Mouse (Mus musculus) neural tube, embryonic 13.5 days (tissue): ENCODE data around the gene Dpf3. TPM values are rescaled to one million over a fixed set of nuclear protein-coding genes. Genes with fewer than 3 reads are reported as not detected.

Source experiments
- ATAC-seq: fragments of 200-750 bp; cut with Nextera tagmentation; 2 replicates; pipeline ENCODE4 v1.8.0; 2017; ENCODE audit warnings: low read depth, mild to moderate bottlenecking, moderate TSS enrichment, moderate library complexity
- H3K27ac ChIP-seq: fragments of 300-500 bp; sonication (generic); replicated peaks from 2 replicates; pipeline ENCODE4 v1.5.1; 2015; ENCODE audit warnings: moderate library complexity, mild to moderate bottlenecking, inconsistent platforms
- H3K27me3 ChIP-seq: fragments of 300-500 bp; sonication (generic); 2 replicates; pipeline ENCODE4 v1.6.1; 2015; ENCODE audit warnings: mild to moderate bottlenecking, inconsistent platforms
- H3K36me3 ChIP-seq: fragments of 300-500 bp; sonication (generic); 2 replicates; pipeline ENCODE4 v1.6.1; 2015; ENCODE audit warnings: mild to moderate bottlenecking, inconsistent platforms
- H3K4me1 ChIP-seq: fragments of 300-500 bp; sonication (generic); replicated peaks from 2 replicates; pipeline ENCODE4 v1.6.1; 2015; ENCODE audit warnings: inconsistent platforms
- H3K4me2 ChIP-seq: fragments of 300-500 bp; sonication (generic); 2 replicates; pipeline ENCODE4 v1.6.1; 2015; ENCODE audit warnings: inconsistent platforms, mild to moderate bottlenecking, moderate library complexity
- H3K4me3 ChIP-seq: fragments of 300-500 bp; sonication (generic); 2 replicates; pipeline ENCODE4 v1.5.1; 2015; ENCODE audit warnings: mild to moderate bottlenecking, inconsistent platforms
- H3K9ac ChIP-seq: fragments of 300-500 bp; sonication (generic); 2 replicates; pipeline ENCODE4 v1.6.1; 2015; ENCODE audit warnings: moderate library complexity, mild to moderate bottlenecking, inconsistent platforms
- H3K9me3 ChIP-seq: fragments of 300-500 bp; sonication (generic); 2 replicates; pipeline ENCODE4 v1.6.1; 2016; ENCODE audit warnings: inconsistent platforms
- WGBS: fragments of 180-500 bp; shearing (Covaris S2); methylation state at CpG from one replicate; pipeline ENCODE4 v1.1.7; 2015; 5-methylcytosine and 5-hydroxymethylcytosine counted together
- polyA plus RNA-seq: library from polyadenylated mRNA; unstranded; fragments of >200 nt; fragmentation: Nextera tagmentation; extraction: Ambion mirVana; gene quantifications from 2 replicates; pipeline ENCODE4 v1.2.1, GENCODE M21; 2015

Gene Dpf3
- polyA plus RNA-seq, 1 experiment from 2014 or later, result 21.7 TPM

DNA sequence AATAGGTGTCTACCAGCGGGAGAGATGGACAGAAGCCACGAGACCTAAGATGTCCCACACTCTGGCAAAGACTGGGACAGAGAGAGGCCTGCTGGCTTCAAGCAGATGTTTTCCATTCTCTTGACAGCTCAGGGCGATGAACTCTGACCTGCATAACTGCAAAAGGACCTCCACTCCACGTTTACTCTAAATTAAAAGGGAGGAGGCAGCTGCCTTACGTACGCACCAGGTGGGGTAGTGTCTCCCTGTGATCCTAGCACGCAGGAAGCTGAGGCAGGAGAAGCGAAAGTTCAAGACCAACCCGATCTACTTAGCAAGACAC, 8.4 kb upstream of the Dpf3 start:
- H3K9me3 ChIP-seq, result 0 out of 2 replicates have a peak, but pooled peaks cover 5% of the 10 kb centered on the region
- H3K4me1 ChIP-seq, result no peaks in the 10 kb centered on the region
- no peak overlapping the region for H3K27ac ChIP-seq
- 70% methylated on average over 9 of the region's 9 CpGs for WGBS
- H3K27me3 ChIP-seq, result no peaks in the 10 kb centered on the region; the same call in none of the 2 replicates
- H3K9ac ChIP-seq, result no peak overlapping the region
- H3K36me3 ChIP-seq, result no peaks in the 10 kb centered on the region
- H3K4me3 ChIP-seq, result no peak overlapping the region
- ATAC-seq, result no peak
- no peak overlapping the region for H3K4me2 ChIP-seq

DNA sequence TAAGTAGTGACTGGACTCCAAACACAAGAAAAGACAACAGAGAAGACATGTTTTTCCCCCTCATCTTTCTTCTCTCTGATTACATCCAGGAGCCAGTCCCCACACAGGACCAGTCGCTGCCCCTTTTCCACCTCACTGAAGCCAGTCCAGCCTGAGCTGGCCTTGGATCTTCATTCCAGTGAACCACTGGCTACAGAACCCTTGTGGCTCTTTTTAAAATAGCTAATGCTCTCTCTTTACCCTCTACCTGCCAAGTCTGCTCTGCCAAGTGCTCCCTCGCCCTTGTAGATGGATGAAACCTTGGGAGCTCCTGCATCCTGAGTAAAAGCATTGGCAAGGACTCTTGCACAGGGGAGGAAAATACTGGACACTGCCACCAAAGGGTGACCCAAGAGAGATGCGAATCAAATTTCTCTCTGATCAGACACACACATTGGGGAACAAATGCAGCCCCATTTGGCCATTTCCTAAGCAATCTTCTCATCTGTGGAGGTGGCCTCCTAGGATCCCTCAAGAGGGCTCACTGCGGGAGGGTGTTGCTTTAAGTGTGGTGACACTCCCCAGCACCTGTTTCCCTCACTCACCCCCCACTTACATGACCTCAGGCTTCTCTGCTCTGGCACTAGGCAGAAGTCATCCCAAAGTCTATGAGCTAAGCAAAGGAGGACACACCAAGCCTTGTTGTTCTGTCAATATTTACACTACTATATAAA, 7.9 kb upstream of the Dpf3 start:
- 76% methylated on average over 4 of the region's 4 CpGs for WGBS

DNA sequence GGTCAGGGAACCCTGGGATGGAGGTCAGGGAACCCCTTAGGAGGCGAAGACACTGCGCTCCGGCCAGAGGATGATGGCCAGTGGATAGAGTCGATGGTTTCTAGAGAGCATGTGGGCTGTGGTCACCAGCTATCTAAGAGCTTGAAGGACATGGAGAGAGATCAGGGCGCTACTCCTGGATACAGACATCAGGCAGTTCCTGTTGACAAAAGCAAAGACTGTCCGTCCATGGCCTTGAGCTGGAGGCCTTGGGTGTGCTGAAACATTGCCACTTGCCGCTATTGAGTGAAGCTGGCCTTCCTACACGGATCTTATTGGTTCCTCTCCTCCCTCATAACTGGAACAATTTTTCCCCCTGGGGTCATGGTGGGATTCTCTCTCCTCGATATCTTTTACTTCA, 6.7 kb upstream of the Dpf3 start:
- no peaks in the 10 kb centered on the region for H3K36me3 ChIP-seq
- no peaks in the 10 kb centered on the region; the same call in none of the 2 replicates for H3K27me3 ChIP-seq
- H3K4me2 ChIP-seq, result no peak overlapping the region
- no peak overlapping the region for H3K9ac ChIP-seq
- H3K27ac ChIP-seq, result no peak overlapping the region
- 0 out of 2 replicates have a peak, but pooled peaks cover 5% of the 10 kb centered on the region for H3K9me3 ChIP-seq
- no peak overlapping the region for H3K4me3 ChIP-seq
- ATAC-seq, result no peak
- H3K4me1 ChIP-seq, result 0 out of 2 replicates have a peak, but pooled peaks cover under 1% of the 10 kb centered on the region
- WGBS, result 84% methylated on average over 9 of the region's 9 CpGs

More for the DNA sequence above, 7.9 kb upstream of the Dpf3 start:
- Histone ChIP-seq H3K4me3 (no peak overlapping the region), H3K4me2 (no peak overlapping the region), H3K27me3 (no peaks in the 10 kb centered on the region; the same call in none of the 2 replicates), H3K9me3 (0 out of 2 replicates have a peak, but pooled peaks cover 5% of the 10 kb centered on the region), H3K36me3 (no peaks in the 10 kb centered on the region), H3K27ac (no peak overlapping the region), H3K9ac (no peak overlapping the region), H3K4me1 (no peaks in the 10 kb centered on the region)
- ATAC-seq, result no peak

DNA sequence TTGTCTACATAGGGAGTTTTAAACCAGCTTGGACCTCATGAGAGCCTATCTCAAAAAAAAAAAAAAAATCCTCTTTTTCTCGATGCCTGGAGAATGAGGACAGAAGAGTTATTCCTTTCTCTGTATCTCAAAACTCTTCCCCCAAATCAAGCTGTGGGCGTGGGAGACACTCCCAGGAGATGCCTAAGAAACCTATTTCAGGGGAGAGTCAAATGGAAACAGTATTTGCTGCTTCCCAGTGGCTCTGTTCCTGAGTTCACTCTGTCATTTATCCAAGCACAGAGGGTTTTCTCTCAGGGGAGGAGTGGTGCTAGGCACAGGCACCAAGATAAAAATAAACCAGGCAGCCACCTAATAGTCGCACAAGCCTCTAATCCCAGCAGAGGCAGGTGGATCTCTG, 5.3 kb upstream of the Dpf3 start:
- Histone ChIP-seq H3K9me3 (0 out of 2 replicates have a peak, but pooled peaks cover 5% of the 10 kb centered on the region), H3K4me1 (peaks cover 13% of the 10 kb centered on the region), H3K27me3 (no peaks in the 10 kb centered on the region; the same call in none of the 2 replicates), H3K4me3 (no peak overlapping the region), H3K4me2 (no peak overlapping the region), H3K36me3 (no peaks in the 10 kb centered on the region), H3K27ac (no peak overlapping the region), H3K9ac (no peak overlapping the region)
- WGBS, result 85% methylated on average over 3 of the region's 3 CpGs
- ATAC-seq, result no peak

DNA sequence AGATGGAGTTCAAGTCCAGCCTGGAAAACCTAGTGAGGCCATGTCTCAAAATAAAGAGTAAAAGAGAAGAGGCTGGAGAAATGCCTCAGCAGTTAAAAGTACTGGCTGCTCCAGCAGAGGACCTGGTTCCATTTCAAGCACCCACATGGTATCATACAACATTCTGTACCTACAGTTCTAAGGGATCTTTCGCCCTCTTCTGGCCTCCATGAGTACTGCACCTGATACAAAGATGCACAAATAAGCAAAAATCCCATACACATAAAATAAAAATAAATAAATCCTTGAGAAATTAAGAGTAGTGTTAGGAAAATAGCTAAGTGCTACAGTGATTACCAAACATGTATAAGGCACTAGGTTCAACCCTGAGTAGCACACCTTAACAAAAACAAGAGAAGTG, 4.1 kb upstream of the Dpf3 start:
- H3K9ac ChIP-seq, result no peak overlapping the region
- H3K27me3 ChIP-seq, result no peaks in the 10 kb centered on the region; the same call in none of the 2 replicates
- no peak for ATAC-seq
- H3K4me1 ChIP-seq, result peaks cover 13% of the 10 kb centered on the region
- H3K9me3 ChIP-seq, result 0 out of 2 replicates have a peak, but pooled peaks cover 5% of the 10 kb centered on the region
- H3K36me3 ChIP-seq, result no peaks in the 10 kb centered on the region
- H3K27ac ChIP-seq, result no peak overlapping the region
- WGBS, result 56% methylated on average over 1 of the region's 1 CpGs
- no peak overlapping the region for H3K4me2 ChIP-seq
- H3K4me3 ChIP-seq, result no peak overlapping the region

DNA sequence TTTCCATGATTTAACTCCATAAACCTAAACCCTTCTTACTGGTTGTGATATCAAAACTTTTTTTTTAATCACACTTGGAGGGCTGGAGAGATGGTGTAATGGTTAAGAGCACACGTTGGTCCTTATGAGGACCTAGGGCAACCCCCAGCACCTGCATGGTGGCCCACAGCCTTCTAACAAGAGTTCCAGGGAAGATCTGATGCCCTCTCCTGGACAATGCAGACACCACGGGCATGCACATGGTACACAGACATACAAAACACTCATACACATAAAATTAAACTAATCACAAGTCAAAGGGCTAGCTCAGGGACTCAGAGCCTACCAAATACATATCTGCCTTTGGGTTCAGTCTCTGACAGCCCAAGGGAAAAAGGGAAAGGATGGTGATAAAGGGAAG, 2.2 kb upstream of the Dpf3 start:
- Histone ChIP-seq H3K9ac (no peak overlapping the region), H3K4me1 (peaks cover 24% of the 10 kb centered on the region), H3K4me3 (no peak overlapping the region), H3K36me3 (no peaks in the 10 kb centered on the region), H3K27me3 (no peaks in the 10 kb centered on the region; the same call in none of the 2 replicates), H3K4me2 (no peak overlapping the region), H3K27ac (no peak overlapping the region), H3K9me3 (0 out of 2 replicates have a peak, but pooled peaks cover 5% of the 10 kb centered on the region)
- WGBS, result 27% methylated on average over 2 of the region's 2 CpGs
- ATAC-seq, result no peak

DNA sequence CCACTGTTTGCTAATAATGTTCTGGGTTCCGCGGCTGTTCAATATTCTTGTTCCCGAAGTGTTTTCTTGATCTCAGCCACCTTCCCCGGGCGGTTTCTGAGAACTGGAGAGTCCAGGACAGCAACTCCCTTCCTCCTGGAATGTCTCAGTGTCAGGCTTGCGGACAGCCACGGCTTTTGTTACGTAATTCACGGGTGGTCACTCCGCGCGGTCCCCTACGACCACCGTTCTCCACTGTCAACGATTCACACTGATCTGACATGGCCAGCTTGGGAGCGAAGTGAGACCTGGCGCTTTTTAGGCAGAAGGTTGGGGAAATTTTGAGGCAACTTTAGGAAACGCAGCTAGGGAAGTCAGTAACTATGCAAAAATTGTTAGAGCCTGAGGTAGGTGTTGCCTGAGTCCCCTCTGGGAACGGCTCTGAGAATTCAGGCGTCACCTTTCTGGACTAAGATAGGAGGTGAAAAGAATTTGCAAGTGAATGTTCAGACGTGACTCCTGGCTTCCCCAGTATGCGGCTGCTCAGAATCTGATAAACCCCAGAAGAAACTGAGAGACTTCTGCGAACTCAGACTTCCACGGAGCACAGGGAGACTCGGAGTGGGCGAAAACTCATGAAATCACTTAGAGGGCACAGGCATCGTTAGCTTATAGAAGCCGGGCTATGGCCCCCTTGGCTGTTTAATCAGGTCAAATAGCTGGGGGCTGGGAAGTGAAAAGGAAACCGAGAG, 860 bp upstream of the Dpf3 start:
- WGBS, result 0% methylated on average over 29 of the region's 29 CpGs
- Histone ChIP-seq H3K4me3 (peak overlapping the region; percentile 79), H3K27me3 (no peaks in the 10 kb centered on the region), H3K36me3 (no peaks in the 10 kb centered on the region), H3K9ac (peak overlapping the region; percentile 59), H3K4me2 (peak overlapping the region; percentile 98), H3K9me3 (0 out of 2 replicates have a peak, but pooled peaks cover 5% of the 10 kb centered on the region), H3K27ac (no peak overlapping the region), H3K4me1 (peaks cover 29% of the 10 kb centered on the region)
- no peak for ATAC-seq

DNA sequence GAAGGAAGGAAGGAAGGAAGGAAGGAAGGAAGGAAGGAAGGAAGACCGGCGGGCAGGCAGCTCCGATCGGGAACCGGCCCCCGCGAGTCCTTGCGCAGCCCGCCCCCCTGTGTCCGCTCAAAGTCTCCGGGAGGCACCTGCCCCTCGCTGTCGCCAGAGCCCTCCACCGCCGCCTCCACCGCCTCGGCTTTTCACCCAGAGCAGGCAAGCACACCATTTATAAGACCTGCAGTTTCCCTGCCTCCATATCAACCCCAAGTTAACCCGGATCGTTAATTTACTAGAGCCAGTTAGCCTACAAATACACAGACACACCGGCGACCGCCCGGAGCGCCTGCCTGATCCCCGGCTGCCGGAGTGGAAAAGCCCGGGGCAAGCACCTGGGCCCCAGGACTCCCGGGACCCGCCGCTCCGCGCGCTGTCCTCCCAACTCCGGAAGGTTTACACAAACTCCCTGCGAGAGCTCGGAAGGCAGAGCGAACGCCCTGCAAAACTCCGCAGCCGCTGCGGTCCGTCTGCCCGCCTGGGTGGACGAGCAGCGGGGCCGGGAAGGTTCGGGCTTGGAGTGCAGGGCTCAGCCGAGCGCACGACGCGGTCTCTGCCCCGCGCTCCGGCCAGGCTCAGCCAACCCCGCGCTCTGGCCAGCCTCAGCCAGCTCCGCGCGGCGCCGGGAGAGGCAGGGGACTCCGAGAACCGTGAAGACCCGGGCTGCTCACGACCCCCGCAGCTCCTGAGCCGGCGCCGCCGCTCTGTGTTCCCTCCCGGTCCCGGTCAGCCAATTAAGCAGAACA, 650 bp downstream of the Dpf3 start:
- under 1% methylated on average over 73 of the region's 73 CpGs for WGBS
- H3K36me3 ChIP-seq, result no peaks in the 10 kb centered on the region
- peak overlapping the region; percentile 93 for H3K27ac ChIP-seq
- peaks cover 29% of the 10 kb centered on the region for H3K4me1 ChIP-seq
- peak overlapping the region; percentile 98 for H3K4me2 ChIP-seq
- H3K4me3 ChIP-seq, result peak overlapping the region; percentile 79
- no peaks in the 10 kb centered on the region for H3K27me3 ChIP-seq
- H3K9me3 ChIP-seq, result 0 out of 2 replicates have a peak, but pooled peaks cover 5% of the 10 kb centered on the region
- ATAC-seq, result peak; percentile 81
- H3K9ac ChIP-seq, result peak overlapping the region; percentile 83

DNA sequence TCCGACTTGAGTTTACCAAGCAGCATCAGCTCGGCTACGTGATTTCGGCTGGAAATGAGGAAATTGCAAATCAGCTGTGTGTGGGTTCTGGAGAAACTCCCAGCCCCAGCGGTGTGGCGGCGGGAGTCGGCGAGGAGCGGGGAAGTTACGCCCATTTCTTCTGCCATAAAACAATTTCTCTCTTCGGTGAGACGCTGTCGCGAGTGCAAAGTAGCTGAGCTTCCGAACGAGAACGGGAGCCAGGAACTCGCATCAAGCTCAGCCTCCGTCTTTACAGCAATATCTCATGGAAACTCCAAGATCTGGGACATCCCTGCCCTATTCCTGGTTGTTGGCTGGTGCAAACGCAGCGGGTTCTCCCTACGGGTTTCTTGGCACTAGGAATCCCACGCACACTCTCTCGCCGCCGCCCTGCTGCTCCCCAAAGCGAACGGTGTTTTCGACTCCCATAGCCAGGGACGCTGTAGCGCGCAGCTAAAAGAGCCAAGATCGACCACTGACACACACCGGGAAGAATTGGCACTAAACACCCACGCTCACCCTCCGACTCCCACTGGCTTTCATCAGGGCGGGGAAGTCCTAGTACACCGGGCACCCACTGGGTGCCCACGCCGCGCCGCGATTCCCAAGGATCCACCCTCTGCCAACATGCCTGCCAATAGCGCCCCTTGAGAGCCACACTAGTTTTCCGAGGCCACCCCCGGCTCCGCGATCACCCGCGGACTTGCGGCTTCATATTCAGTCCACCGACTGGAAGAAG, 1.4 kb downstream of the Dpf3 start:
- peak overlapping the region; percentile 83 for H3K9ac ChIP-seq
- peak; percentile 25; the same call in 1 of the 2 replicates for ATAC-seq
- H3K4me2 ChIP-seq, result peak overlapping the region; percentile 98
- H3K4me3 ChIP-seq, result peak overlapping the region; percentile 79
- no peaks in the 10 kb centered on the region for H3K27me3 ChIP-seq
- H3K9me3 ChIP-seq, result no peaks in the 10 kb centered on the region
- WGBS, result under 1% methylated on average over 53 of the region's 53 CpGs
- peaks cover 29% of the 10 kb centered on the region for H3K4me1 ChIP-seq
- peak overlapping the region; percentile 93 for H3K27ac ChIP-seq
- no peaks in the 10 kb centered on the region for H3K36me3 ChIP-seq

DNA sequence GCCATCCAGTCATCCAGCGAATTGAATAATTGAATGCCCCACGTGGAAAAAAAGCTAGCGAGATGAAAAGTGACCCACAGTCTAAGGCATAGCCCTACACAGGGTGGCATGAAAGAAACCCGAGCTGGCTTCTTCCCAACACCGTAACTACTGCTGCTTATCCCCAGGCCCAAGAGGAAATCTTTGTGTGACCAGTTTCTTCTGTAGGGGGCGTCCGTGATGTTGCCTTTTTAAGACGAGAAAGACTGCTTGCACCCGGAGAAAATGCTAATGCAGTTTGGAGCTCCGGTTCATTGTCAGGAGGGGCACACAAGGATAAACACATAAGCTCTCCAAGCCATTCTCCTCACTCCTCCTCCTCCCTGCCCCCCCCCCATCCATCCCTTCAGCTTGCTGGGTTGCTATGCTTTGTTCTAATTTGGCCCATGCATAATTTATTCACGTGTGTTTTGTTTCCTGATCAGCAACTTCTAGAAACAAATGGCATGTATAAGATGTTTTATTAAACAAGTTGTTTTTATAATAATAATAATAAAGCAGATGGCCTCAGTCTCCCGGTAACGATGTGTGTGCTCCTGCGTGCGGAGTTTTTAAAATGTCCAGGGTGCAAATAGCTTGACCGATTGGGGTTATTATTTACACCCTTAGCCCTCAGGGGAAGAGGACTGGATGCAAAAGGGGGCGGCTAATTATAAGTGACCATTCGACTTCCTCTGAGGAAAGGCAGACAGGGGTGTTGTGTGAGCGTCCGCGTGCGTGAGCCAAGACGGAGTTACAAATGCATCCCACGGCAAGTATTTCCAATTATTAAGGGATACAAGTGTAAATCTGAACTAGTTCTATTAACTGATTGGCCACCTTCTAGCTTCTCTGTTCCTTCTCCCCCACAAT, 2.4 kb downstream of the Dpf3 start:
- Histone ChIP-seq H3K36me3 (no peaks in the 10 kb centered on the region), H3K27ac (peak overlapping the region; percentile 93; the same call in 1 of the 2 replicates), H3K9me3 (no peaks in the 10 kb centered on the region), H3K4me1 (peaks cover 29% of the 10 kb centered on the region), H3K9ac (peak overlapping the region; percentile 83), H3K4me2 (peak overlapping the region; percentile 98), H3K4me3 (peak overlapping the region; percentile 79), H3K27me3 (no peaks in the 10 kb centered on the region)
- no peak for ATAC-seq
- WGBS, result under 1% methylated on average over 24 of the region's 24 CpGs
